Mouse (Mus musculus) left cerebral cortex, adult 11 months (tissue): ENCODE data around the gene Hoxa13.

ENCODE experiments used
- DNase-seq: peaks from one replicate; pipeline ENCODE4 v3.0.0; 2022; ENCODE audit warnings: low spot score

The Hoxa13 gene

GRCm38 (mm10) chr6:52270494-52271480, 10.1 kb upstream of the Hoxa13 start:
- peak; percentile 19 for DNase-seq

- DNase-seq, result no peak
Observed at GRCm38 (mm10) chr6:52268756-52269155, 8.1 kb upstream of the Hoxa13 start.

- DNase-seq, result no peak
Observed at GRCm38 (mm10) chr6:52268341-52268740, 7.7 kb upstream of the Hoxa13 start.

GRCm38 (mm10) chr6:52267691-52268090, 7.0 kb upstream of the Hoxa13 start:
- no peak for DNase-seq

GRCm38 (mm10) chr6:52267221-52267620, 6.5 kb upstream of the Hoxa13 start:
- DNase-seq, result no peak

GRCm38 (mm10) chr6:52266666-52266985, 5.9 kb upstream of the Hoxa13 start:
- no peak for DNase-seq

- no peak for DNase-seq
Observed at GRCm38 (mm10) chr6:52265913-52266665, 5.4 kb upstream of the Hoxa13 start.

GRCm38 (mm10) chr6:52265306-52265912, 4.7 kb upstream of the Hoxa13 start:
- DNase-seq, result no peak

- DNase-seq, result no peak
Observed at GRCm38 (mm10) chr6:52264106-52264790, 3.6 kb upstream of the Hoxa13 start.

GRCm38 (mm10) chr6:52263321-52263585, 2.6 kb upstream of the Hoxa13 start:
- DNase-seq, result no peak

- no peak for DNase-seq
Observed at GRCm38 (mm10) chr6:52262463-52263320, 2.0 kb upstream of the Hoxa13 start.

- DNase-seq, result no peak
Observed at GRCm38 (mm10) chr6:52261751-52262462, 1.2 kb upstream of the Hoxa13 start.

- DNase-seq, result no peak
Observed at GRCm38 (mm10) chr6:52259811-52260261, 844 bp downstream of the Hoxa13 start.

GRCm38 (mm10) chr6:52259081-52259790, 1.4 kb downstream of the Hoxa13 start:
- DNase-seq, result no peak

GRCm38 (mm10) chr6:52256956-52257355, 3.7 kb downstream of the Hoxa13 start:
- DNase-seq, result peak; percentile 37

- DNase-seq, result no peak
Observed at GRCm38 (mm10) chr6:52253511-52254500, 6.9 kb downstream of the Hoxa13 start.

- no peak for DNase-seq
Observed at GRCm38 (mm10) chr6:52252775-52253376, 7.8 kb downstream of the Hoxa13 start.
